Mouse (Mus musculus) heart, embryonic 16.5 days (tissue): Measurements from ENCODE around the gene Rbl2. TPM values are rescaled to one million over a fixed set of nuclear protein-coding genes. Genes with fewer than 3 reads are reported as not detected.

Experiments
- ATAC-seq: fragments of 200-750 bp; cut with Nextera tagmentation; replicated peaks from 2 replicates; pipeline ENCODE4 v1.8.0; 2017; ENCODE audit warnings: moderate number of reproducible peaks; ENCODE audit not compliant: insufficient read depth, low FRiP score; ENCODE audit errors: extremely low read depth
- H3K27ac ChIP-seq: fragments of 300-500 bp; sonication (generic); 2 replicates; pipeline ENCODE4 v1.5.1; 2014; ENCODE audit warnings: mild to moderate bottlenecking, low read length, control low read depth, moderate library complexity
- H3K27me3 ChIP-seq: fragments of 300-500 bp; sonication (generic); 2 replicates; pipeline ENCODE4 v1.6.1; 2014; ENCODE audit warnings: low read length, mixed read lengths; ENCODE audit not compliant: control insufficient read depth, insufficient read depth
- H3K36me3 ChIP-seq: fragments of 300-500 bp; sonication (generic); 2 replicates; pipeline ENCODE4 v1.6.1; 2014; ENCODE audit not compliant: control insufficient read depth, insufficient read depth
- H3K4me1 ChIP-seq: fragments of 300-500 bp; sonication (generic); 2 replicates; pipeline ENCODE4 v1.6.1; 2014; ENCODE audit warnings: low read length, mixed read lengths; ENCODE audit not compliant: control insufficient read depth, insufficient read depth
- H3K4me2 ChIP-seq: fragments of 300-500 bp; sonication (generic); 2 replicates; pipeline ENCODE4 v1.6.1; 2014; ENCODE audit warnings: low read depth, mild to moderate bottlenecking, control low read depth, low read length
- H3K4me3 ChIP-seq: fragments of 300-500 bp; sonication (generic); 2 replicates; pipeline ENCODE4 v1.5.1; 2014; ENCODE audit warnings: mild to moderate bottlenecking, control low read depth, low read length
- H3K9ac ChIP-seq: fragments of 300-500 bp; sonication (generic); 2 replicates; pipeline ENCODE4 v1.6.1; 2014; ENCODE audit warnings: low read length, control low read depth
- H3K9me3 ChIP-seq: fragments of 300-500 bp; sonication (generic); replicated peaks from 2 replicates; pipeline ENCODE4 v1.6.1; 2016; ENCODE audit warnings: low read length; ENCODE audit not compliant: control insufficient read depth
- WGBS: fragments of 180-500 bp; shearing (Covaris S2); extraction: QIAGEN DNeasy Blood & Tissue Kit; methylation state at CpG from one replicate; pipeline ENCODE4 v1.1.7; 2014; 5-methylcytosine and 5-hydroxymethylcytosine counted together
- polyA plus RNA-seq: library from polyadenylated mRNA; unstranded; fragments of >200 nt; fragmentation: Nextera tagmentation; extraction: Ambion mirVana; gene quantifications from 2 replicates; pipeline ENCODE4 v1.2.1, GENCODE M21; 2015

Rbl2 gene
- polyA plus RNA-seq, 1 experiment from 2014 or later: 20.7 TPM

DNA sequence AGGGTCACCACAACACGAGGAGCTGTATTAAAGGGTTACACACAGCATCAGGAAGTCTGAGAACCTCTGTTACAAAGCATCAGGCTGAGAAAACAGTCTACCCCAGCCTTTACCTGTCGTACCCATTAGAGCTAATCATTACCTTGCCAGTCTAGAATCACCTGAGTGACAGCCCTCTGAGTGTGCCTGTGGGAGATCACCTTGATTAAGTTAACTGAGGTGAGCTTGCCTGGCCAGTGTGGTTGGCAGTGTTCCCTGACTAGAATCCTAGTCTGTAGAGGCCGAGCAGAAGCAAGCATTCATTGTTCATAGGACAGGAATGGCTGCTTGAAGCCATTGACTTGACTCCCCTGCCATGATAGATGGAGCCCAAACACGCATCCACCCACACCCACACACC, 71.0 kb downstream of the Rbl2 start:
- WGBS: 75% methylated on average over 4 of the region's 4 CpGs
- Histone ChIP-seq H3K9ac (no peak overlapping the region), H3K27ac (no peak overlapping the region), H3K27me3 (no peaks in the 10 kb centered on the region), H3K4me1 (no peaks in the 10 kb centered on the region), H3K36me3 (no peaks in the 10 kb centered on the region), H3K4me3 (no peak overlapping the region), H3K9me3 (no peaks in the 10 kb centered on the region; the same call in 1 of the 2 replicates), H3K4me2 (no peak overlapping the region)
- no peak for ATAC-seq

- Histone ChIP-seq H3K4me2 (peak overlapping the region; percentile 63), H3K4me3 (peak overlapping the region; percentile 46), H3K4me1 (no peaks in the 10 kb centered on the region), H3K27me3 (no peaks in the 10 kb centered on the region), H3K36me3 (no peaks in the 10 kb centered on the region), H3K9ac (peak overlapping the region; percentile 59; the same call in 1 of the 2 replicates), H3K27ac (no peak overlapping the region), H3K9me3 (no peaks in the 10 kb centered on the region; the same call in 1 of the 2 replicates)
- no peak for ATAC-seq
- 12% methylated on average over 6 of the region's 6 CpGs for WGBS
These were observed 77.9 kb downstream of the Rbl2 start for GRCm38 (mm10) chr8:91147715-91148114.

DNA sequence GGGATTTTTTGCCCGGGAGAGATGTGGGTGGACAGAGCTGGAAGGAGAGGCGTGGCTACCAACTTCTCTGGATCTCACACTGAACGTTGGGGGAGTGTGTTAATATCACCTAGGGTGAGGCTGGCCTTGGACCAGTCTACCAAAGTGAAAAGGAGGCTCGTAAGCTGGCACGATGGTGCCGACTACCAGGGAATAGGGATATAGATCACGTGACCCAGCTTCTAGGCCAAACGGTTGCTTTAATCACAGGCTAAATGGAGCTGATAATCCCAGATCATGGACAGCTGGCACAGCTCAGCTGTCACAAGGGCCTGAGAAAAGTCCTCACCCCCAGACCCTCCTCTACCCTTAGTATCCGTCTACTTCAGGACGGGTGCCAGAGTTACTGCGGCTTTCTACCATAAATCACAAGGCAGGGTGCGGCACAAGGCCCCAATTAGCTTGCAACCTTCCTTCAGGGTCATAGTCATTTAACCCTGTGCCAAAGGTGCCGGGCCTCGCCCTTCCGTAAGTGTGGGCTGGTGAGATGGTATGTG, 78.9 kb downstream of the Rbl2 start:
- H3K36me3 ChIP-seq: no peaks in the 10 kb centered on the region
- 64% methylated on average over 15 of the region's 15 CpGs for WGBS
- ATAC-seq: no peak

GRCm38 (mm10) chr8:91149298-91149697, 79.4 kb downstream of the Rbl2 start:
- H3K4me1 ChIP-seq: no peaks in the 10 kb centered on the region
- H3K27ac ChIP-seq: no peak overlapping the region
- no peak overlapping the region for H3K4me3 ChIP-seq
- H3K27me3 ChIP-seq: no peaks in the 10 kb centered on the region
- H3K9me3 ChIP-seq: 0 out of 2 replicates have a peak, but pooled peaks cover 3% of the 10 kb centered on the region
- no peak overlapping the region for H3K9ac ChIP-seq
- ATAC-seq: no peak
- no peaks in the 10 kb centered on the region for H3K36me3 ChIP-seq
- 67% methylated on average over 3 of the region's 3 CpGs for WGBS
- H3K4me2 ChIP-seq: no peak overlapping the region

More for the DNA sequence above, 78.9 kb downstream of the Rbl2 start:
- H3K4me1 ChIP-seq: no peaks in the 10 kb centered on the region
- H3K27ac ChIP-seq: no peak overlapping the region
- H3K9me3 ChIP-seq: no peaks in the 10 kb centered on the region
- H3K4me3 ChIP-seq: no peak overlapping the region
- H3K4me2 ChIP-seq: peak overlapping the region; percentile 63; the same call in 1 of the 2 replicates
- H3K9ac ChIP-seq: no peak overlapping the region
- H3K27me3 ChIP-seq: no peaks in the 10 kb centered on the region

- ATAC-seq: no peak
- H3K4me3 ChIP-seq: no peak overlapping the region
- H3K36me3 ChIP-seq: no peaks in the 10 kb centered on the region
- no peak overlapping the region for H3K27ac ChIP-seq
- H3K9me3 ChIP-seq: 0 out of 2 replicates have a peak, but pooled peaks cover 5% of the 10 kb centered on the region
- H3K4me1 ChIP-seq: no peaks in the 10 kb centered on the region
- WGBS: 90% methylated on average over 7 of the region's 7 CpGs
- no peak overlapping the region for H3K9ac ChIP-seq
- no peak overlapping the region for H3K4me2 ChIP-seq
- no peaks in the 10 kb centered on the region for H3K27me3 ChIP-seq
These were observed 81.7 kb downstream of the Rbl2 start for GRCm38 (mm10) chr8:91151531-91151930.

- Histone ChIP-seq H3K9ac (no peak overlapping the region), H3K36me3 (no peaks in the 10 kb centered on the region), H3K4me3 (no peak overlapping the region), H3K9me3 (0 out of 2 replicates have a peak, but pooled peaks cover 5% of the 10 kb centered on the region), H3K27ac (no peak overlapping the region), H3K27me3 (no peaks in the 10 kb centered on the region), H3K4me1 (no peaks in the 10 kb centered on the region), H3K4me2 (no peak overlapping the region)
- 68% methylated on average over 3 of the region's 3 CpGs for WGBS
- ATAC-seq: no peak
These were observed 84.0 kb downstream of the Rbl2 start for GRCm38 (mm10) chr8:91153831-91154230.

DNA sequence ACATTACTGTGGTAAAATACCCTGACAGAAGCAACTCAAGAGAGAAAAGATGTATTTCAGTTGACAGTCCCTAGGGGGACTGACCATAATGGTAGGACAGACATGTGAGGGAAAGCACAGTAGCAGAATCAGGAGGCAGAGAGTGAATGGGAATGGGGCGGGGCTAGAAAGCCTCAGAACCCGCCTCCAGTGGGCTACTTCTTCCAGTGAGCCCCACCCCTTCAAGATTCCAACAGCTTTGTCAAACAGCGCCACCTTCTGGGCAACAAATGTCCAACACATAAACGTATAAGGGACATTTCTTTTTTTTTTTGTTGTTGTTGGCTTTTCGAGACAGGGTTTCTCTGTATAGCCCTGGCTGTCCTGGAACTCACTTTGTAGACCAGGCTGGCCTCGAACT, 84.7 kb downstream of the Rbl2 start:
- Histone ChIP-seq H3K4me3 (no peak overlapping the region), H3K36me3 (no peaks in the 10 kb centered on the region), H3K27ac (no peak overlapping the region), H3K9ac (no peak overlapping the region), H3K9me3 (0 out of 2 replicates have a peak, but pooled peaks cover 5% of the 10 kb centered on the region), H3K27me3 (no peaks in the 10 kb centered on the region), H3K4me1 (no peaks in the 10 kb centered on the region), H3K4me2 (no peak overlapping the region)
- no peak for ATAC-seq
- WGBS: 44% methylated on average over 6 of the region's 6 CpGs

DNA sequence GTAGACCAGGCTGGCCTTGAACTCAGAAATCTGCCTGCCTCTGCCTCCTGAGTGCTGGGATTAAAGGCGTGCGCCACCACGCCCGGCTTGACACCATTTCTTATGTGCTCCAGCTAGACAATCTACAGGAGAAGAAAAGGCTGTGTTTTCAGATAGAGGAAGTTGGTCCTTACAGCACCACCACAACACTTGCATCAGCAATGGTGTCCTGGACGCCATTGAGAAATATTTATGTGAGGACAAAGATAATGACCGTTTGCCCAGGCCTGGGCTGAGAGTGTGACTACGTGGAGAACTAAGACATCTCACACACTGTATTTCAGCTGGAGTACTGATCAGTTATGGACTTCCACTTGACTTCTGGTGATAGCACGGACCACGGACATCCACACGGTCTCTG, 88.8 kb downstream of the Rbl2 start:
- no peaks in the 10 kb centered on the region for H3K4me1 ChIP-seq
- peaks cover 5% of the 10 kb centered on the region; the same call in 1 of the 2 replicates for H3K9me3 ChIP-seq
- H3K27ac ChIP-seq: no peak overlapping the region
- H3K36me3 ChIP-seq: no peaks in the 10 kb centered on the region
- 90% methylated on average over 10 of the region's 10 CpGs for WGBS
- no peak overlapping the region for H3K4me2 ChIP-seq
- no peak overlapping the region for H3K4me3 ChIP-seq
- ATAC-seq: no peak
- no peak overlapping the region for H3K9ac ChIP-seq
- no peaks in the 10 kb centered on the region for H3K27me3 ChIP-seq

DNA sequence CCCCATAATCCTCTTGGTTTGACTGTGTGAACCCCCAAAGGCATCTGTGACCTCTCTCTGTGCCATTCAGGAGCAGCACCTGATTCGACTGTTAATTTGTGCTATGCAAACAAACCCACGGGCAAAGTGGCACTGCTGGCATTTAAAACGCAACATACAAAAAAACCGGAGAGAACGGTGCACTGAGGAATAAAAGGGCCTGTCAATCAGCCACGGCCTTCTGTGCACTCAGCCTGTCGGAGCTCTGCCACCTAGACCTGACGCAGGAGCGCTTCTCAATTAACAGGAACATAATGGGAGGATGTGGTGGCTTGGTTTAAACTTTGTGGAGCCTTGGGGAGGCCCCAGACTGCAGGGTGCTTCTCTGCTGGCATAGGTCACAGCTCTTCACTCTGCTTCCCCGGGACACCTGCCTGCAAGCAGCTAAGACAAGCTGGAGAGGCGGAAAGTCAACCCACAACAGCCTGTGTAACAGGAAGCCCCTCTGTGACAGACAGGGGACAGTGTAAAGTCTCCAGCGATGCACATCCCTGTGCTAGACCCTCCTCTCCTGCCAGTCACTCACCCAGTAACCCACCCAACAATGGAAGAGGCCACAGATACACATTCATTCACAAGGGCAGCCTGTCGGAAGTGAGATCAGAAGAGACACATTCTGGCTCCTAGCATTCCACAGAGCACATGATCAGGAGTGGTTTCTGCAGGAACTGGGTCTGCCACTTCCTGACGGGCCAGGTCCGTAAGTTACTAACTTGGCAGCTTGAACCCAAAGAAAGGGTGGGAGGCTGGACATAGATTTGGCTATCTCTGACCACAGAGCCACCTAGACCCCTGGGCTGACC, 90.3 kb downstream of the Rbl2 start:
- H3K9ac ChIP-seq: no peak overlapping the region
- no peaks in the 10 kb centered on the region for H3K36me3 ChIP-seq
- H3K27ac ChIP-seq: no peak overlapping the region
- no peak overlapping the region for H3K4me3 ChIP-seq
- ATAC-seq: peak; percentile 63
- no peak overlapping the region for H3K4me2 ChIP-seq
- 61% methylated on average over 15 of the region's 15 CpGs for WGBS
- no peaks in the 10 kb centered on the region for H3K27me3 ChIP-seq
- H3K4me1 ChIP-seq: no peaks in the 10 kb centered on the region
- peaks cover 2% of the 10 kb centered on the region; the same call in 1 of the 2 replicates for H3K9me3 ChIP-seq
